Mouse (Mus musculus) stomach, embryonic 15.5 days (tissue): Measurements from ENCODE around the gene Prkcb. TPM values are rescaled to one million over a fixed set of nuclear protein-coding genes. Genes with fewer than 3 reads are reported as not detected.

Experiments used
- ATAC-seq: fragments of 200-750 bp; cut with Nextera tagmentation; 2 replicates; pipeline ENCODE4 v1.8.0; 2017; ENCODE audit warnings: low read depth, moderate number of reproducible peaks, moderate TSS enrichment; ENCODE audit not compliant: insufficient read depth, low FRiP score
- H3K27ac ChIP-seq: fragments of 300-500 bp; sonication (generic); 2 replicates; pipeline ENCODE4 v1.5.1; 2015; ENCODE audit warnings: mild to moderate bottlenecking, inconsistent platforms
- H3K27me3 ChIP-seq: fragments of 300-500 bp; sonication (generic); replicated peaks from 2 replicates; pipeline ENCODE4 v1.6.1; 2015; ENCODE audit warnings: inconsistent platforms
- H3K36me3 ChIP-seq: fragments of 300-500 bp; sonication (generic); 2 replicates; pipeline ENCODE4 v1.6.1; 2015; ENCODE audit warnings: inconsistent platforms
- H3K4me1 ChIP-seq: fragments of 300-500 bp; sonication (generic); 2 replicates; pipeline ENCODE4 v1.6.1; 2015; ENCODE audit warnings: inconsistent platforms
- H3K4me2 ChIP-seq: fragments of 300-500 bp; sonication (generic); 2 replicates; pipeline ENCODE4 v1.6.1; 2015; ENCODE audit warnings: mild to moderate bottlenecking, inconsistent platforms
- H3K4me3 ChIP-seq: fragments of 300-500 bp; sonication (generic); replicated peaks from 2 replicates; pipeline ENCODE4 v1.5.1; 2015; ENCODE audit warnings: inconsistent platforms
- H3K9ac ChIP-seq: fragments of 300-500 bp; sonication (generic); 2 replicates; pipeline ENCODE4 v1.6.1; 2015; ENCODE audit warnings: inconsistent platforms
- H3K9me3 ChIP-seq: fragments of 300-500 bp; sonication (generic); 2 replicates; pipeline ENCODE4 v1.6.1; 2016; ENCODE audit warnings: inconsistent platforms
- WGBS: fragments of 180-500 bp; shearing (Covaris S2); methylation state at CpG from one replicate; pipeline ENCODE4 v1.1.7; 2015; 5-methylcytosine and 5-hydroxymethylcytosine counted together
- polyA plus RNA-seq: library from polyadenylated mRNA; unstranded; fragments of >200 nt; fragmentation: Nextera tagmentation; extraction: Ambion mirVana; gene quantifications from 2 replicates; pipeline ENCODE4 v1.2.1, GENCODE M21; 2015

Gene Prkcb
- polyA plus RNA-seq, 1 experiment from 2014 or later, result 14.3 TPM

DNA sequence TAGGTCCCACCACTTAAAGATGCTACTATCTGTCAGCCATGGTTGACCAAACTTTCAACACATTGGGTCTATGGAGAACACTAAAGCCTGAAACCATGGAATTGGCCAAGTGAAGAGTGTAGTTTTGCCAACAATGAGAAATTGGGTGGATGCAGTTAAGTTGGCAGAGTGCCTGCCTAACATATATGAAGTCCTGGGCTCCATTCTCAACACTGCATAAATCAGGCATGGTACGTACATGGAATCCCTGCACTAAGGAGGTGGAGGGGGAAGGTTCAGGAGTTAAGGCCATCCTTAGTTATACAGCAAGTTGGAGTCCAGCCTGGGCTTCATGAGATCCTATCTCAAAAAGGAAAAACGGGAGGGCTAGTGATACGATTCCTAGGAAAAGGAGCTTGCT is 364.0 kb downstream of the Prkcb start:
- H3K27me3 ChIP-seq, result no peaks in the 10 kb centered on the region
- H3K9ac ChIP-seq, result no peak overlapping the region
- H3K36me3 ChIP-seq, result no peaks in the 10 kb centered on the region
- H3K4me2 ChIP-seq, result no peak overlapping the region
- 89% methylated on average over 3 of the region's 3 CpGs for WGBS
- no peak overlapping the region for H3K4me3 ChIP-seq
- no peak overlapping the region for H3K27ac ChIP-seq
- no peaks in the 10 kb centered on the region for H3K9me3 ChIP-seq
- no peaks in the 10 kb centered on the region for H3K4me1 ChIP-seq
- ATAC-seq, result no peak

GRCm38 (mm10) chr7:122656671-122657070 is 368.1 kb downstream of the Prkcb start:
- no peak overlapping the region for H3K4me2 ChIP-seq
- ATAC-seq, result no peak

GRCm38 (mm10) chr7:122657423-122658126 is 369.0 kb downstream of the Prkcb start:
- 0 out of 2 replicates have a peak, but pooled peaks have one; percentile 22 for ATAC-seq
- H3K4me1 ChIP-seq, result no peaks in the 10 kb centered on the region
- H3K27me3 ChIP-seq, result no peaks in the 10 kb centered on the region
- no peak overlapping the region for H3K27ac ChIP-seq
- no peaks in the 10 kb centered on the region for H3K36me3 ChIP-seq
- no peak overlapping the region for H3K4me3 ChIP-seq
- no peaks in the 10 kb centered on the region for H3K9me3 ChIP-seq
- H3K9ac ChIP-seq, result no peak overlapping the region
- WGBS, result 63% methylated on average over 5 of the region's 5 CpGs
- H3K4me2 ChIP-seq, result no peak overlapping the region

More at GRCm38 (mm10) chr7:122656671-122657070, 368.1 kb downstream of the Prkcb start:
- no peak overlapping the region for H3K9ac ChIP-seq
- no peaks in the 10 kb centered on the region for H3K36me3 ChIP-seq
- H3K27ac ChIP-seq, result no peak overlapping the region
- no peaks in the 10 kb centered on the region for H3K9me3 ChIP-seq
- H3K4me3 ChIP-seq, result no peak overlapping the region
- no peaks in the 10 kb centered on the region for H3K27me3 ChIP-seq
- 87% methylated on average over 3 of the region's 3 CpGs for WGBS
- H3K4me1 ChIP-seq, result no peaks in the 10 kb centered on the region

- Histone ChIP-seq H3K27me3 (0 out of 2 replicates have a peak, but pooled peaks cover 3% of the 10 kb centered on the region), H3K4me3 (no peak overlapping the region), H3K36me3 (no peaks in the 10 kb centered on the region), H3K4me2 (no peak overlapping the region), H3K9me3 (no peaks in the 10 kb centered on the region), H3K27ac (no peak overlapping the region), H3K9ac (no peak overlapping the region), H3K4me1 (no peaks in the 10 kb centered on the region)
- WGBS, result 46% methylated on average over 7 of the region's 7 CpGs
- no peak for ATAC-seq
Measured at GRCm38 (mm10) chr7:122665311-122666049, 376.9 kb downstream of the Prkcb start.

- ATAC-seq, result no peak
- 22% methylated on average over 5 of the region's 5 CpGs for WGBS
- H3K9ac ChIP-seq, result no peak overlapping the region
- no peak overlapping the region for H3K4me2 ChIP-seq
- H3K9me3 ChIP-seq, result no peaks in the 10 kb centered on the region
- H3K27ac ChIP-seq, result no peak overlapping the region
- H3K36me3 ChIP-seq, result no peaks in the 10 kb centered on the region
- H3K27me3 ChIP-seq, result peaks cover 9% of the 10 kb centered on the region; the same call in 1 of the 2 replicates
- H3K4me3 ChIP-seq, result no peak overlapping the region
- no peaks in the 10 kb centered on the region for H3K4me1 ChIP-seq
Measured at GRCm38 (mm10) chr7:122667903-122668302, 379.4 kb downstream of the Prkcb start.

DNA sequence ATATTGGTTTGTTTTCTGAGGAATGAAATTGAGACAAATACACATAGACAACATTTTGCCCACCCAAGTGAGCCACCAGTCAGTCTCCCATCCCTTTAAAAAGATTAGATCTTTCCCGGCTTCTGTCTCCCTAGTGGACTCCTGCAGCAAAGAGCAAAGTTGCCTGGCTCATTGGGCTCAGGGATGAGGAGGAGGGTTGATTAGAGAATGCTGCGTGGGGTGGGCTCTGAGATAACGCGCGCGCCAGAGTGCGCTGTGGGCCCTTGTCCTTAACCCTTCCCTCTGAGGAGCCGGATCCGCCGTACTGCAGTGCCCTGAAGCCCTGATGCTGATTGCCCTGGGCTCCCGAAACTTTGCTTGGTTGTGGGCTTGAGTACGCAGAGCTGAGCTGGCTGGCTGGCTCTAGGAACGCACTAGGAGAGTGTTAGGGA is 381.9 kb downstream of the Prkcb start, which contains the start of gene Cacng3:
Gene Cacng3 (plus strand): TSS at position 51 of the 431 bp plus-strand sequence.
- H3K27me3 ChIP-seq, result peaks cover 9% of the 10 kb centered on the region; the same call in 1 of the 2 replicates
- no peaks in the 10 kb centered on the region for H3K36me3 ChIP-seq
- H3K4me3 ChIP-seq, result no peak within 1 kb of the TSS
- H3K27ac ChIP-seq, result no peak within 1 kb of the TSS
- 0 out of 2 replicates have a peak within 1 kb of the TSS, but pooled peaks have one; percentile 22 for H3K4me2 ChIP-seq
- H3K9ac ChIP-seq, result no peak within 1 kb of the TSS
- 0 out of 2 replicates have a peak, but pooled peaks have one; percentile 10 for ATAC-seq
- H3K4me1 ChIP-seq, result no peaks in the 10 kb centered on the region
- 20% methylated on average over 13 of the region's 13 CpGs for WGBS
- H3K9me3 ChIP-seq, result no peaks in the 10 kb centered on the region

DNA sequence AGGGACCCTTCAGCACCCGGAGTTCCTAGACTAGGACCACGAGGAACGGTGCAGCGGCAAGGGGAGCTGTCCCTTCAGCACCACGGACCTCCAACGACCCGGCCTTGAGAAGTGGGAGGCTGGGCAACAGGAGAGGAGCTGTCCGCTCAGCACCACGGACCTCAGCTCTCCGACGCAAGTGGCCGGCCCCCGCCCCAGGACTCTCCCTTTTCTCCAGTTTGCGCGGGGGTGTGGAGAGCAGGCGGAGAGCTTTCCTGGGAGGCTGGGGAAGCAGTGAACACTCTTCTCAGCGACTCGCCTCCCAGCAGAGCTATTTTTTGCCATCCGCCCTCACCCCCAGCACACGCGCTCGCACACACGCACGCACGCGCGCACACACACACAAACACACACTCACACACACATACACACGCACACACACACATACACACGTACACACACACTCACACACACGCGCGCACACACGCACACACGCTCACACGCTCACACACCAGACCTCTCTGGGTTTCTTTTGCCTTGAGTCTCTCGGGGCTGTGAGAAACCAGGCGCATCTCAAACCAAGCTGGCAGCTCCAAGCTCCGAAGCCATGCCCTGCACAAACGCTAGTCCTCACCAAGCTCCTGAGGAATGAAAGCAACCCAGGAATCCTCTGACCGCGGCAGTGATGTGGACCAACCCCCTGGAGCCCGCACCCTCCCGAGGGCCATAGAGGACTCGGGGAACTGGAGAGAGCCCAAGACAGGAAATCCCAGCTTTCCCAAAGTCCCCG is 382.5 kb downstream of the Prkcb start:
- Histone ChIP-seq H3K4me2 (0 out of 2 replicates have a peak overlapping the region, but pooled peaks have one; percentile 22), H3K36me3 (no peaks in the 10 kb centered on the region), H3K4me3 (no peak overlapping the region), H3K4me1 (no peaks in the 10 kb centered on the region), H3K27ac (no peak overlapping the region), H3K27me3 (peaks cover 9% of the 10 kb centered on the region; the same call in 1 of the 2 replicates), H3K9me3 (no peaks in the 10 kb centered on the region), H3K9ac (no peak overlapping the region)
- peak; percentile 88 for ATAC-seq
- WGBS, result 7% methylated on average over 45 of the region's 45 CpGs

DNA sequence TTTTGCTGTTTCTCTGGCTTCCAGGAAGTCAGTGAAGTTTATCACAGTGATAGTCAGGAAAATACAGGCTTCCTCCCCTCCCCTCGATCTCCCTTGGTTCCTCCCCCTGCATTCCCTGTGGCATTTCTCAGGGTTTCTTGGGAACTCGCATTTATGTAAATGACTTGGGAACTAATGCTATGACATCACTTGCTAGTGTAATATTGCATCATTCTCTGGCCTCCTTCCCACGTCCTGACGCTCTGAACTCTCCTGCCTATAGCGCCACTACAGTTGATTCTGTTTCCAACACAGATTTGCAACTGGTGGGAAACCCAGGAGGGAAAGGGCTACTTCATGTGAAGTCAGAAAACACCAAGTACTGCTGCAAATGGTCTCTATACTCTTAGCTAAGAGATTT is 384.4 kb downstream of the Prkcb start:
- 43% methylated on average over 5 of the region's 5 CpGs for WGBS
- Histone ChIP-seq H3K27me3 (peaks cover 9% of the 10 kb centered on the region; the same call in 1 of the 2 replicates), H3K4me1 (no peaks in the 10 kb centered on the region), H3K9ac (no peak overlapping the region), H3K27ac (no peak overlapping the region), H3K9me3 (no peaks in the 10 kb centered on the region), H3K36me3 (no peaks in the 10 kb centered on the region), H3K4me2 (no peak overlapping the region), H3K4me3 (no peak overlapping the region)
- no peak for ATAC-seq

DNA sequence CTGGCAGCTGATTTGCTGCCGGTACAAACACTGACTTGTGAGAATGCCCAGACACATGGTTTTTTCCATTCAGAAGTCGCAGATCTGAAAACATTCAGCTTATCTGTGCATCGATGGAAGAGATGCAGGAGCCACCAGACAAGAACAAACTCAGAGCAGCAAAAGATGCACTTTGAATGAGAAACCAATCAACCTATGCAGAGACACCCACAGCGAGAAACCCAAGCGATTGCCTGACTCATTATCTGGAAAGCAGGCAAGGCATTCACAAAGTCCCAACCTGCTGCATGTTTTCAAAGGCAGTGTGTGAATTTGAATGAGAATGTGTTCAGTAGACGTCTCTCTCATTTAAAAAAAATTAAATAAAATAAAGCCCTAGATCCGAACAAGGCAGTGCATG is 386.7 kb downstream of the Prkcb start:
- no peaks in the 10 kb centered on the region for H3K4me1 ChIP-seq
- 81% methylated on average over 7 of the region's 7 CpGs for WGBS
- H3K27ac ChIP-seq, result no peak overlapping the region
- no peak overlapping the region for H3K4me2 ChIP-seq
- ATAC-seq, result no peak
- no peak overlapping the region for H3K9ac ChIP-seq
- peaks cover 8% of the 10 kb centered on the region; the same call in 1 of the 2 replicates for H3K27me3 ChIP-seq
- no peaks in the 10 kb centered on the region for H3K9me3 ChIP-seq
- H3K36me3 ChIP-seq, result no peaks in the 10 kb centered on the region
- no peak overlapping the region for H3K4me3 ChIP-seq
